Mouse (Mus musculus) intestine, embryonic 14.5 days (tissue): ENCODE measurements around the gene BC003965. TPM values are rescaled to one million over a fixed set of nuclear protein-coding genes. Genes with fewer than 3 reads are reported as not detected.

Source experiments
- ATAC-seq: fragments of 200-750 bp; cut with Nextera tagmentation; replicated peaks from 2 replicates; pipeline ENCODE4 v1.8.0; 2017; ENCODE audit warnings: low read depth, moderate number of reproducible peaks, moderate TSS enrichment, moderate library complexity; ENCODE audit not compliant: low FRiP score, low TSS enrichment
- DNase-seq: peaks from one replicate; pipeline ENCODE4 v3.0.0-alpha.2; 2018; ENCODE audit warnings: low spot score
- H3K27ac ChIP-seq: fragments of 300-500 bp; sonication (generic); 2 replicates; pipeline ENCODE4 v1.5.1; 2014; ENCODE audit warnings: low read depth, mild to moderate bottlenecking, control low read depth
- H3K27me3 ChIP-seq: fragments of 300-500 bp; sonication (generic); replicated peaks from 2 replicates; pipeline ENCODE4 v1.6.1; 2014; ENCODE audit warnings: low read length, control low read depth; ENCODE audit not compliant: control insufficient read depth, insufficient read depth
- H3K36me3 ChIP-seq: fragments of 300-500 bp; sonication (generic); 2 replicates; pipeline ENCODE4 v1.6.1; 2014; ENCODE audit warnings: low read length, control low read depth; ENCODE audit not compliant: control insufficient read depth, insufficient read depth
- H3K4me1 ChIP-seq: fragments of 300-500 bp; sonication (generic); replicated peaks from 2 replicates; pipeline ENCODE4 v1.6.1; 2014; ENCODE audit warnings: low read length, control low read depth, mixed read lengths; ENCODE audit not compliant: control insufficient read depth, insufficient read depth
- H3K4me2 ChIP-seq: fragments of 300-500 bp; sonication (generic); 2 replicates; pipeline ENCODE4 v1.6.1; 2014; ENCODE audit warnings: low read length
- H3K4me3 ChIP-seq: fragments of 300-500 bp; sonication (generic); 2 replicates; pipeline ENCODE4 v1.5.1; 2014; ENCODE audit warnings: low read depth, low read length, control low read depth, mixed read lengths
- H3K9ac ChIP-seq: fragments of 300-500 bp; sonication (generic); 2 replicates; pipeline ENCODE4 v1.6.1; 2014; ENCODE audit warnings: mild to moderate bottlenecking, low read length
- H3K9me3 ChIP-seq: fragments of 300-500 bp; sonication (generic); 2 replicates; pipeline ENCODE4 v1.6.1; 2016; ENCODE audit warnings: low read length, control low read depth; ENCODE audit not compliant: control insufficient read depth
- WGBS: fragments of 180-500 bp; shearing (Covaris S2); extraction: QIAGEN DNeasy Blood & Tissue Kit; methylation state at CpG from one replicate; pipeline ENCODE4 v1.1.7; 2014; 5-methylcytosine and 5-hydroxymethylcytosine counted together
- polyA plus RNA-seq: library from polyadenylated mRNA; unstranded; fragments of >200 nt; fragmentation: Nextera tagmentation; extraction: Ambion mirVana; gene quantifications from 2 replicates; pipeline ENCODE4 v1.2.1, GENCODE M21; 2014

The BC003965 gene
- polyA plus RNA-seq, 1 experiment from 2014 or later = 36.9 TPM

GRCm38 (mm10) chr17:25202401-25202800 lies 18.0 kb downstream of the BC003965 start:
- H3K9me3 ChIP-seq = no peaks in the 10 kb centered on the region
- no peak for DNase-seq
- no peak overlapping the region for H3K9ac ChIP-seq
- no peak overlapping the region for H3K27ac ChIP-seq
- ATAC-seq = no peak
- no peaks in the 10 kb centered on the region for H3K4me1 ChIP-seq
- H3K36me3 ChIP-seq = peaks cover 63% of the 10 kb centered on the region
- no peaks in the 10 kb centered on the region for H3K27me3 ChIP-seq
- H3K4me3 ChIP-seq = no peak overlapping the region
- H3K4me2 ChIP-seq = no peak overlapping the region
- WGBS = 91% methylated on average over 4 of the region's 4 CpGs

- no peak overlapping the region for H3K9ac ChIP-seq
- H3K4me1 ChIP-seq = no peaks in the 10 kb centered on the region
- ATAC-seq (no peak), DNase-seq (no peak)
- no peak overlapping the region for H3K4me2 ChIP-seq
- no peaks in the 10 kb centered on the region for H3K9me3 ChIP-seq
- no peaks in the 10 kb centered on the region for H3K27me3 ChIP-seq
- WGBS = 85% methylated on average over 4 of the region's 4 CpGs
- H3K4me3 ChIP-seq = no peak overlapping the region
- H3K27ac ChIP-seq = no peak overlapping the region
- peaks cover 83% of the 10 kb centered on the region for H3K36me3 ChIP-seq
Measured at GRCm38 (mm10) chr17:25210006-25210405, 25.7 kb downstream of the BC003965 start.

- H3K27ac ChIP-seq = no peak overlapping the region
- 85% methylated on average over 15 of the region's 15 CpGs for WGBS
- H3K36me3 ChIP-seq = peaks cover 83% of the 10 kb centered on the region
- DNase-seq = no peak
- no peak overlapping the region for H3K4me3 ChIP-seq
- H3K9me3 ChIP-seq = no peaks in the 10 kb centered on the region
- no peaks in the 10 kb centered on the region for H3K4me1 ChIP-seq
- no peaks in the 10 kb centered on the region for H3K27me3 ChIP-seq
- H3K9ac ChIP-seq = no peak overlapping the region
- no peak overlapping the region for H3K4me2 ChIP-seq
- no peak for ATAC-seq
Measured at GRCm38 (mm10) chr17:25210680-25211466, 26.5 kb downstream of the BC003965 start.

- Histone ChIP-seq H3K36me3 (peaks cover 87% of the 10 kb centered on the region), H3K9ac (no peak overlapping the region), H3K4me3 (no peak overlapping the region), H3K27me3 (no peaks in the 10 kb centered on the region), H3K9me3 (no peaks in the 10 kb centered on the region), H3K27ac (no peak overlapping the region), H3K4me2 (no peak overlapping the region), H3K4me1 (no peaks in the 10 kb centered on the region)
- WGBS = 85% methylated on average over 4 of the region's 4 CpGs
- DNase-seq (no peak), ATAC-seq (no peak)
Measured at GRCm38 (mm10) chr17:25211705-25212104, 27.4 kb downstream of the BC003965 start.

- no peak overlapping the region for H3K27ac ChIP-seq
- no peaks in the 10 kb centered on the region for H3K4me1 ChIP-seq
- H3K27me3 ChIP-seq = no peaks in the 10 kb centered on the region
- no peak overlapping the region for H3K9ac ChIP-seq
- H3K9me3 ChIP-seq = no peaks in the 10 kb centered on the region
- H3K4me2 ChIP-seq = no peak overlapping the region
- no peak overlapping the region for H3K4me3 ChIP-seq
- no peak for ATAC-seq
- WGBS = 87% methylated on average over 3 of the region's 3 CpGs
- DNase-seq = no peak
- peaks cover 70% of the 10 kb centered on the region for H3K36me3 ChIP-seq
Measured at GRCm38 (mm10) chr17:25215431-25215830, 31.1 kb downstream of the BC003965 start.

GRCm38 (mm10) chr17:25218967-25219366 lies 34.6 kb downstream of the BC003965 start:
- Histone ChIP-seq H3K4me2 (no peak overlapping the region), H3K36me3 (peaks cover 48% of the 10 kb centered on the region), H3K27ac (no peak overlapping the region), H3K9me3 (no peaks in the 10 kb centered on the region), H3K9ac (no peak overlapping the region), H3K4me3 (no peak overlapping the region), H3K27me3 (no peaks in the 10 kb centered on the region), H3K4me1 (0 out of 2 replicates have a peak, but pooled peaks cover 9% of the 10 kb centered on the region)
- DNase-seq (no peak), ATAC-seq (no peak)
- WGBS = 90% methylated on average over 9 of the region's 9 CpGs

GRCm38 (mm10) chr17:25219492-25220295 lies 35.3 kb downstream of the BC003965 start:
- 0 out of 2 replicates have a peak, but pooled peaks cover 9% of the 10 kb centered on the region for H3K4me1 ChIP-seq
- no peak overlapping the region for H3K4me3 ChIP-seq
- no peak overlapping the region for H3K4me2 ChIP-seq
- H3K9ac ChIP-seq = no peak overlapping the region
- H3K9me3 ChIP-seq = no peaks in the 10 kb centered on the region
- peaks cover 40% of the 10 kb centered on the region for H3K36me3 ChIP-seq
- H3K27me3 ChIP-seq = no peaks in the 10 kb centered on the region
- no peak overlapping the region for H3K27ac ChIP-seq
- ATAC-seq (no peak), DNase-seq (no peak)
- WGBS = 91% methylated on average over 15 of the region's 15 CpGs

GRCm38 (mm10) chr17:25220746-25221145 lies 36.4 kb downstream of the BC003965 start:
- Histone ChIP-seq H3K9me3 (no peaks in the 10 kb centered on the region), H3K9ac (no peak overlapping the region), H3K27me3 (no peaks in the 10 kb centered on the region), H3K4me2 (no peak overlapping the region), H3K4me1 (0 out of 2 replicates have a peak, but pooled peaks cover 9% of the 10 kb centered on the region), H3K36me3 (peaks cover 30% of the 10 kb centered on the region), H3K27ac (no peak overlapping the region), H3K4me3 (no peak overlapping the region)
- ATAC-seq (no peak), DNase-seq (no peak)
- 94% methylated on average over 1 of the region's 1 CpGs for WGBS
